Mouse (Mus musculus) midbrain, postnatal 0 days (tissue): ENCODE measurements around the gene Dact3. TPM values are rescaled to one million over a fixed set of nuclear protein-coding genes. Genes with fewer than 3 reads are reported as not detected.

Experiments used
- ATAC-seq: fragments of 200-750 bp; cut with Nextera tagmentation; 2 replicates; pipeline ENCODE4 v1.8.0; 2017; ENCODE audit warnings: moderate number of reproducible peaks, mild to moderate bottlenecking, moderate TSS enrichment, moderate library complexity; ENCODE audit not compliant: low FRiP score
- DNase-seq: peaks from one replicate; pipeline ENCODE4 v3.0.0-alpha.2; 2015; ENCODE audit warnings: low spot score
- H3K27ac ChIP-seq: fragments of 300-500 bp; sonication (generic); 2 replicates; pipeline ENCODE4 v1.5.1; 2014; ENCODE audit warnings: low read depth, mild to moderate bottlenecking, low read length, mixed read lengths
- H3K27me3 ChIP-seq: fragments of 300-500 bp; sonication (generic); 2 replicates; pipeline ENCODE4 v1.6.1; 2014; ENCODE audit warnings: low read length, control low read depth, mixed read lengths; ENCODE audit not compliant: insufficient read depth
- H3K36me3 ChIP-seq: fragments of 300-500 bp; sonication (generic); 2 replicates; pipeline ENCODE4 v1.6.1; 2014; ENCODE audit warnings: low read length, control low read depth, mixed read lengths; ENCODE audit not compliant: insufficient read depth
- H3K4me1 ChIP-seq: fragments of 300-500 bp; sonication (generic); 2 replicates; pipeline ENCODE4 v1.6.1; 2014; ENCODE audit warnings: mild to moderate bottlenecking, control low read depth, antibody characterized with exemption, low read length, mixed read lengths; ENCODE audit not compliant: insufficient read depth
- H3K4me2 ChIP-seq: fragments of 300-500 bp; sonication (generic); 2 replicates; pipeline ENCODE4 v1.6.1; 2014; ENCODE audit warnings: low read depth, mild to moderate bottlenecking, low read length, mixed read lengths; ENCODE audit not compliant: poor library complexity, severe bottlenecking
- H3K4me3 ChIP-seq: fragments of 300-500 bp; sonication (generic); 2 replicates; pipeline ENCODE4 v1.5.1; 2014; ENCODE audit warnings: low read depth, mild to moderate bottlenecking, low read length, moderate library complexity
- H3K9ac ChIP-seq: fragments of 300-500 bp; sonication (generic); replicated peaks from 2 replicates; pipeline ENCODE4 v1.6.1; 2014; ENCODE audit warnings: mild to moderate bottlenecking, low read length, moderate library complexity, mixed read lengths; ENCODE audit not compliant: poor library complexity, severe bottlenecking
- H3K9me3 ChIP-seq: fragments of 300-500 bp; sonication (generic); 2 replicates; pipeline ENCODE4 v1.6.1; 2016; ENCODE audit warnings: low read length, control low read depth
- CTCF ChIP-seq: IDR thresholded peaks from 2 replicates; pipeline ENCODE4 v1.5.1; 2016; ENCODE audit warnings: antibody characterized with exemption, mild to moderate bottlenecking
- WGBS: fragments of 180-500 bp; shearing (Covaris S2); extraction: QIAGEN DNeasy Blood & Tissue Kit; methylation state at CpG from one replicate; pipeline ENCODE4 v1.1.7; 2014; 5-methylcytosine and 5-hydroxymethylcytosine counted together
- polyA plus RNA-seq: library from polyadenylated mRNA; unstranded; fragments of >200 nt; fragmentation: Nextera tagmentation; extraction: Ambion mirVana; gene quantifications from 2 replicates; pipeline ENCODE4 v1.2.1, GENCODE M21; 2015
- total RNA-seq: library from RNA; depleted of rRNA; stranded (reverse); fragments of >200 nt; gene quantifications from 2 replicates; pipeline ENCODE4 v1.2.3, GENCODE M21; 2014

Dact3 gene
- total and polyA plus RNA-seq, 2 experiments from 2014 or later, result 7.5 to 107 TPM

- ATAC-seq (no peak), DNase-seq (no peak)
- WGBS, result 96% methylated on average over 3 of the region's 3 CpGs
- no peak overlapping the region for H3K4me3 ChIP-seq
- TF ChIP-seq CTCF, result no peak
- no peaks in the 10 kb centered on the region for H3K9me3 ChIP-seq
- H3K27ac ChIP-seq, result no peak overlapping the region
- H3K4me1 ChIP-seq, result no peaks in the 10 kb centered on the region
- H3K4me2 ChIP-seq, result no peak overlapping the region
- H3K9ac ChIP-seq, result no peak overlapping the region
- peaks cover 26% of the 10 kb centered on the region for H3K36me3 ChIP-seq
- H3K27me3 ChIP-seq, result no peaks in the 10 kb centered on the region
Observed at GRCm38 (mm10) chr7:16911904-16912303, 36.8 kb downstream of the Dact3 start.

DNA sequence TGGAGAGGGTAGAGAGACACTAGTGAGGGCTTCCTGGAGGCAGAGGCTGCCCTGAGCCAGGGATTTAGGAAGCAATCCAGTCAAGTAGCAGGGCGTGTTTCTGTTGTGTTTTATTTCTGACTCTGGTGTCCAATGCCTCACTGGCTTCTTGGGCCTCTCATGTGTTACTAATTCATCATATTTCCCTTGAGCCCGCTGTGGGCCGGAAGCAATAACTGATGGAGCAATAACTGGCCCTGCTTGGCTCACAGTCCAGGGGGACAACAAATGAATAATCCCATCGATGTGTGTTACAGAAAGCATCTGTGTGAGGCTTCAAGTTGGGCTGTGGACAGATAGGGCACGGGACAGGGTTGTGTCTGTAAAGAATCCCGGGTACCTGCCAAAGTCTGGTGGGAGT, 37.2 kb downstream of the Dact3 start:
- TF ChIP-seq CTCF, result no peak
- DNase-seq, result no peak
- WGBS, result 71% methylated on average over 6 of the region's 6 CpGs

GRCm38 (mm10) chr7:16913806-16914452, 38.8 kb downstream of the Dact3 start:
- Histone ChIP-seq H3K9me3 (no peaks in the 10 kb centered on the region), H3K9ac (no peak overlapping the region), H3K27me3 (no peaks in the 10 kb centered on the region), H3K36me3 (peaks cover 44% of the 10 kb centered on the region), H3K4me1 (no peaks in the 10 kb centered on the region), H3K4me2 (no peak overlapping the region), H3K4me3 (no peak overlapping the region), H3K27ac (0 out of 2 replicates have a peak overlapping the region, but pooled peaks have one; percentile 12)
- ATAC-seq (peak; percentile 54; the same call in 1 of the 2 replicates), DNase-seq (peak; percentile 85)
- peak; percentile 92 for TF ChIP-seq CTCF
- 42% methylated on average over 10 of the region's 10 CpGs for WGBS

More for the DNA sequence above, 37.2 kb downstream of the Dact3 start:
- no peak overlapping the region for H3K27ac ChIP-seq
- no peak overlapping the region for H3K4me3 ChIP-seq
- H3K4me2 ChIP-seq, result no peak overlapping the region
- H3K9ac ChIP-seq, result no peak overlapping the region
- no peaks in the 10 kb centered on the region for H3K9me3 ChIP-seq
- no peaks in the 10 kb centered on the region for H3K4me1 ChIP-seq
- ATAC-seq, result no peak
- H3K27me3 ChIP-seq, result no peaks in the 10 kb centered on the region
- H3K36me3 ChIP-seq, result peaks cover 31% of the 10 kb centered on the region

DNA sequence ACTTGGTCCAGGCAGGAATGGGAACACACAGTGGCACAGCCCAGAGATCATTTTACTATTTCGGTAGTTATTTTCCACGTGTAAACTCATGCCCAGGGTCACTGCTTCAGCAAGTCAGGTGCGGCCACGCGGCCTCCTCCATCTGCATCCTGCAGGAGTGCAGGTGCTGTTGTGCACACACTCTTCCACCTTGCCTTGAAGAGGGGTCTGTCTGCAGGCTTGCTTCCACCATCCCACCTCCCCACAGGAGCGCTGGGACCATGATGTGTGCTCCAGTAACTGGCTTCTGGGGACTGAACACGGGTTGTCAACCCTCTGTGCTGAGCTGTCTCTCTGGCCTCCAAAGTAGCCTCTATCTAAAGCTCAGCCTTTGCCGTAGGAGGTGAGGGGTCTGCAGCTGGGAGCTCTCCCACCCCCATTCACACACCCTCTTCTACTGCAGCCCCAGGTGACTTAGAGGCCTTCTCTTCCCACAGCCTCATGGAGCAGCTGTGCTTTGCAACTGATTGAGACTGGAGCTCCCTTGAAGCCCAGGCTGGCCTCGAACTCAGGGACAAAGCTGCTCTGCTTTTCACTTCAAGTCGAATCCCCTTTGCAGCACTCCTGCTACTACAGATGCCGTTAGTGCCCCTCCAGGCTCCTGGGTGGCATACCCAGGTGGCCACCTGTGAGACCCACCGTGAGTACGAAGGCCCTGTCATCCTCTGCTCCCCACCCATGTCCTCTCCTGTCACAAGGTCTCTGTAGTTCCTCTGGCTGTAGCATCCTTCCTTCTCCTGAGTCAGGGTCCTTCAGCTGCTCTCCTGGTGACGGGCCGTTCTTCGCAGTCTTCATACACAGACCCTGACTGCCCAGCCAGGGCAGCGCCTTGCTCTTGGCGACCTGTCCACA, 39.6 kb downstream of the Dact3 start:
- Histone ChIP-seq H3K4me2 (no peak overlapping the region), H3K27ac (0 out of 2 replicates have a peak overlapping the region, but pooled peaks have one; percentile 18), H3K36me3 (peaks cover 47% of the 10 kb centered on the region), H3K9me3 (no peaks in the 10 kb centered on the region), H3K4me1 (0 out of 2 replicates have a peak, but pooled peaks cover 4% of the 10 kb centered on the region), H3K4me3 (no peak overlapping the region), H3K27me3 (no peaks in the 10 kb centered on the region), H3K9ac (no peak overlapping the region)
- 87% methylated on average over 18 of the region's 18 CpGs for WGBS
- TF ChIP-seq CTCF, result no peak
- no peak for DNase-seq
- 0 out of 2 replicates have a peak, but pooled peaks have one; percentile 0 for ATAC-seq

- Histone ChIP-seq H3K27ac (no peak overlapping the region), H3K36me3 (peaks cover 47% of the 10 kb centered on the region), H3K4me2 (no peak overlapping the region), H3K9ac (no peak overlapping the region), H3K4me3 (no peak overlapping the region), H3K4me1 (peaks cover 9% of the 10 kb centered on the region; the same call in 1 of the 2 replicates), H3K9me3 (no peaks in the 10 kb centered on the region), H3K27me3 (no peaks in the 10 kb centered on the region)
- TF ChIP-seq CTCF, result no peak
- WGBS, result 89% methylated on average over 32 of the region's 32 CpGs
- DNase-seq (no peak), ATAC-seq (no peak)
Observed at GRCm38 (mm10) chr7:16915461-16916340, 40.6 kb downstream of the Dact3 start.
